Mouse (Mus musculus) embryonic fibroblast, embryonic 13.5 days (primary cell): Measurements from ENCODE around the gene Cfap221.

Source experiments
- CTCF ChIP-seq: IDR thresholded peaks from 2 replicates; pipeline ENCODE4 v1.5.1; 2011; ENCODE audit warnings: mild to moderate bottlenecking, control low read depth, low read length, moderate library complexity, borderline replicate concordance; ENCODE audit not compliant: insufficient read depth
- POLR2A ChIP-seq: IDR thresholded peaks from 2 replicates; pipeline ENCODE4 v1.6.1; 2011; ENCODE audit warnings: low read depth, mild to moderate bottlenecking, control low read depth, low read length, moderate library complexity

- TF ChIP-seq CTCF (no peak), POLR2A (no peak)
Measured at GRCm38 (mm10) chr1:119975141-119975540, 21.9 kb downstream of the Cfap221 start.
